Mouse (Mus musculus): ENCODE results near the gene Gm19345. TPM values are rescaled to one million over a fixed set of nuclear protein-coding genes. Genes with fewer than 3 reads are reported as not detected.

The Gm19345 gene
- total RNA-seq, 1 experiment from 2014 or later = not detected

- peak; percentile 71 for ATAC-seq (replicated peaks; ENCODE audit: low read depth, poor library complexity, severe bottlenecking)
These were observed 27.4 kb upstream of the Gm19345 start for GRCm38 (mm10) chr7:19824182-19824973.

DNA sequence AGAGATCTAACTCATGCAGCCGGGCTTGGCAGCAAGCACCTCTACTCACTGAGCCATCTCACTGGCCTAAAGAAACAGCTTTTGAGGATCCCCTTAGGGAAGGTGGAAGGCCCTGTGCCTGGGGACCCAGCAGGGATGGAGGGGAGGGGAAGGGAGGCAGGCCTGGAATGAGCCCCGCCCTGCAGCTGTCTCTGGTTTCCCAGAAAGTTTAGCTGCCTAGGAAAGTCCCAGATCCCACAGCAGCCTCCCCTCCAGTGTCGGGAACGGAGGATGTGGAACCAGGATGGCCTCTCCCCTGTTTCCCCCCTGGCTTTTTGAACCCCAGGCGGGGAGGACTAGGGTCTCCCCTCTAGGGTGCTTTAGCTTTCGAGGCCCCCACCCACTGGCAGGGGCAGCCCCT is 25.0 kb upstream of the Gm19345 start:
- ATAC-seq (replicated peaks; ENCODE audit: low read depth, poor library complexity, severe bottlenecking) = no peak

DNA sequence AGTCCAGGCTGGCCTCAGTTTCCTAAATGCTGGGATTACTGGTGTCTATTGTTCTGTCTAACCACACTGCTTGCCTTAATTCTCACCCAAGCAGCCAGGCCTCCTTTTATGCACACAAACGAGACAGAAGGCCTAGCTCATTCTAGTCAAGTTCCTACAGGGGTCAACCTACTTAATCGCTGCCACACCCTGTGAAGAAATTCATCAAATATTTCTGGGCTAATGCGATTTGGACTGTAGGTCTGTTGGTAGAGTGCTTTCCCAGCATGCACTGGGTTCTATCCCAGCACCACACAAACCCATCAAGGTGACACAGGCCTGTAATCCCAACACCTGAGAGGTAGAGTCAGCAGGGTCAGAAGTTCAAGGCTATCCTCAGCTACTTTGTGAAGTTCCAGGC is 22.1 kb upstream of the Gm19345 start:
- no peak for ATAC-seq (replicated peaks; ENCODE audit: low read depth, poor library complexity, severe bottlenecking)

DNA sequence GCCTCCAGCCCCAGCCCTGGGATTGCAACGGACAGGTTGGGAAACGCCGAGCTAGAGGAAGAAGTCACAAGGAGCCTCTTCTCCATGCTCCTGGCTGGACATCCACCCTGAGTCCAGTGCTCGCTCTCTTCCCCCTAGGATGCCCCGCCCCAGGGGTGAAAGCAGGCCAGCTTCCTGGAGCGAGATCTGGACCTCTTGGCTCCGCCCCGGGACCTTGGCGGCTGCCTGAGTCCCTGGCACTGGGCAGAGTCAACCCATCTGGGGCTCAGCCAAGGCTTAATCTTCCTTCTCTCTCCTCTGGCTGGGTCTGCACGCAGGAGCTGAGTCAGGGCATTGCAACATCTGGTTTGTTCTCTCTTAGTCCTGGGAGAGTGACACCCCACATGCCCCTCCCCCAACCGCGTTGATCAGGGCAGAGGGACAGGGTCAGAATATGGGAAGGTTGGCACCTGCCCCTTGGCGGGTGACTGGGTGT is 21.1 kb upstream of the Gm19345 start:
- ATAC-seq (replicated peaks; ENCODE audit: low read depth, poor library complexity, severe bottlenecking) = peak; percentile 91

- ATAC-seq (replicated peaks; ENCODE audit: low read depth, poor library complexity, severe bottlenecking) = peak; percentile 40
These were observed 20.0 kb upstream of the Gm19345 start for GRCm38 (mm10) chr7:19831837-19832236.

GRCm38 (mm10) chr7:19834055-19834454 is 17.7 kb upstream of the Gm19345 start:
- ATAC-seq (replicated peaks; ENCODE audit: low read depth, poor library complexity, severe bottlenecking) = no peak

- ATAC-seq (replicated peaks; ENCODE audit: low read depth, poor library complexity, severe bottlenecking) = no peak
These were observed 15.0 kb upstream of the Gm19345 start for GRCm38 (mm10) chr7:19836843-19837242.

DNA sequence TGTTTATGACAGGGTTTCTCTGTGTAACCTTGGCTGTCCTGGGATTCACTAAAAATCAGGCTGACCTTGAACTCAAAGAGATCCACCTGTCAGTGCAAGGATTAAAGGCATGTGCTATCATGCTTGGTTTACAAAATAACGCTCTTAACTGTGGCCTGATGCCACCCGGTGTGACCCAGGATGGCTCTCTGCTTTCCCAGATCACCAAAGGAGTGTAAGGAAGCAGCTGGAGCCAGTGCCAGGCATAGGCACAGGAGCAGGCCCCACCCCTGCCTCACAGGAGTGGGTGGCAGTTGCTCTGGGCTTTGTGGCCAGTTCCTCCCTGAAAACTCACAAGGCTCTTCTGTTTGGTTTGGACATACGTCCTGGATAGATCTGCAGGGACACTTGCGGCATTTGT is 11.4 kb upstream of the Gm19345 start:
- ATAC-seq (replicated peaks; ENCODE audit: low read depth, poor library complexity, severe bottlenecking) = no peak

GRCm38 (mm10) chr7:19840936-19841335 is 10.9 kb upstream of the Gm19345 start:
- no peak for ATAC-seq (replicated peaks; ENCODE audit: low read depth, poor library complexity, severe bottlenecking)

- ATAC-seq (replicated peaks; ENCODE audit: low read depth, poor library complexity, severe bottlenecking) = no peak
These were observed 10.0 kb upstream of the Gm19345 start for GRCm38 (mm10) chr7:19841686-19842413.

DNA sequence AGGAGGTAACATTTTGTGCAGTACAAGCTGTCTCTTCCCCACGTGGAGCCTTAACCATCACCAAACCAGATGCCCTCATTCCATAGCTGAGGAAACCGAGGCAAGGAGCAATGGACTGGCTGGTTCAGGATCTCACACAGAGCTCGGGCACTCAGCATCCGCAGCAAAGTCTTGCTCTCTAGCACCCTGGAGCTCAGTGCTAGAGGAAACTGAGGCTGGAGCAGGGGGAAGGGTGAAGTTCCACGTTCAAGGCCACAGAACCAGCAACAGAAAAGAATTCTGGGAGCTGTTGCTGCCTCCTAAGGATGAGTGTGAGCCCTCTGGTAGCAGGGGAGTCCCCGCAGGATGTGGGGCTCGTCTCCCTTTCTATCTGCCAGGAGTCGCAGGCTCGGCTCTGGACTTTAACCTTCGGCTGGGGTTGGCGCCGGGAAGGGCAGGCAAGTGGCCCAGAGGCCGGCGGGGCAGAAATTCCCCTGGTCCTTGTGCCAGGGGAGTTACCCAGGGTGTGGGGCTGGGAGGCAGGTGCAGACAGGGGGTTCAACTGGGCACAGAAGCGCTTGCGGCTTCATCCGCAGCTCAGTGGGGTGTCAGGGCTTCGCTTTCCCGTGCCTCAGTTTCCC is 8.8 kb upstream of the Gm19345 start:
- ATAC-seq (replicated peaks; ENCODE audit: low read depth, poor library complexity, severe bottlenecking) = no peak

GRCm38 (mm10) chr7:19843561-19843960 is 8.2 kb upstream of the Gm19345 start:
- peak; percentile 57 for ATAC-seq (replicated peaks; ENCODE audit: low read depth, poor library complexity, severe bottlenecking)

DNA sequence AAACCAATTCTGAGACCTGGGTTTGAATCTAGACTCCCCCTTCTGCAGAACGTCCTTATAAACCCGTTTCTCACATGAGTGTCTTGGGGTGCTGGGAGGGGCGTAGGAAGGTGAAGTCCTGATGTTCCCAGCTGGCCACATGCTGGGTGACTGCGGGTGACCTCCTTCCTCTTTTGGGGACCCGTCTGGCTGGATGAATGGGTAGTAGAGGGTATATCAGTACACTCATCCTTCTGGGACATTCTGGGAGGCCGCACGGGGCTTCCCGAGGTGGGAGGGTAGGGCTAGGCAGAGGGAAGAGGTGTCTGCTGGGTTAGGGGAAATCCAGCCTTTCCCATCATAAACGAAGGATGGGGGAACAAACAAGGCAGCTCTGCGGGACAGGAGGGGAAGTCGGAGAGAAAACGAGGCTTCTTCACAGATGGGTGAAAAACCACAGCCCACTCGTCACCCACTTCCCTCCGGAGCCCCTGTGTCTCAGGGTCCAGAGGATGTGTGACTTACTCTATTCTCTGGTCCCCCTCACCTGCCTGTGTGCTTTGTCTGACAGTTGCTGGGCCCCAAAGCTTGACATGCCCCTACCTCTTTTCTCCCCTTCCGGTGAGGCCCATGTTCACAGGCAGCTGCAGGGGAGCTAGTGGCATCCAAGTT is 7.2 kb upstream of the Gm19345 start:
- ATAC-seq (replicated peaks; ENCODE audit: low read depth, poor library complexity, severe bottlenecking) = peak; percentile 64

DNA sequence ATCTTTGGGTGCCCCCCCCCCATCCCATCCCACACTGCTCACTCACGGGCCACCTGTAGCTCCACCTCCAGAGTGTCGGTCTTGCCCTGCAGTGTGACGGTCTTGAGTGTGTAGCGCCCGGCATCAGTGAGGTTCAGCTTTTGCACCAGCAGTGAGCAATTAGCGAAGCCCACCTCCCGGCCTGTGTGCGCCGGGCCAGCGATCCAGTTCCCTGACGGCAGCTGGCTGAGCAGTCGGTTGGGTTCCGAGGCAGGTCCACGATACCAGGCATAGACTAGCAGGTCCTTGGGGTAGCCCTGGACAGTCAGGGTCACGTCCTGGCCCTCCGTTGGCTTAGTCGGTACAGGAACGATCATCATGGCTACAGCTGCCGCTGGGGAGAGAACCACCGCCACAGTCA is 1.7 kb downstream of the Gm19345 start:
- ATAC-seq (replicated peaks; ENCODE audit: low read depth, poor library complexity, severe bottlenecking) = no peak

GRCm38 (mm10) chr7:19855663-19856062 is 3.9 kb downstream of the Gm19345 start:
- no peak for ATAC-seq (replicated peaks; ENCODE audit: low read depth, poor library complexity, severe bottlenecking)

DNA sequence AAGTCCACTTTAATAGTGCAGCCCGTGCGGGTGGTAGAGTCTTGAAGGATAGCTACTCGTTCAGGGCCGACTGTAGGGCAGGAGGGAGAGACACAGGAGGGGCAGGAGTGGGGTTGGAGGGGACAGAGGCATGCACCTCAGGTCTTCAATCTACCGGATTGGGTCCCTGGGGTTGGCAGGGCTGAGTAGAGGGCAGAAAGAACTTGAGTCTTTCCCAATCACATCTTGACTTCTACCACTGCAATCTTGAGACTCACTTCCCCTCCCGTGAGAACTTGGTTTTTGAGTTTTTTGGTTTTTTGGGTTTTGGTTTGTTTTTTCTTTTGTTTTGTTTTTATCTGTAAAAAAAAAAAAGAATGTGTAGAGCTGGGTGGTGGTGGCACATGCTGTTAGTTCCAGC is 4.5 kb downstream of the Gm19345 start:
- no peak; the same call in 1 of the 2 replicates for ATAC-seq (replicated peaks; ENCODE audit: low read depth, poor library complexity, severe bottlenecking)

DNA sequence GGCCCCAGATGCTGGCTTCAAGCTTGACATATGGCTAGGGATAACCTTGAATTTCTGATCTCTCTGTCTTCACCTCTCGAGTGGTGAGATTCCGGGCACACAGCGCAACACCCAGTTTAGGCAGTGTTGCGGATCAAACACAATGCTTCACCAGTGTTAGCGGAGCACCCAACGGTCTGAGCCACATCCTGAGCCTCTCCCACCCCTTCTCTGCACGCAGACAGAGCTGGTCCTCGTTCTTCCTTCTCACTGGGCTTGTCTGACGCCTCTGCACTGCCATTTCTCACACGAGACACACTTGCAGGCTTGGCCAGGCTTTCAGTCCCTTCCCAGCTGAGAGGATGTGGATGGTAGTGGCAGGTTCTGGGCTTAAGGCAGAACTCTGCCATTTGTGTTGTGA is 7.9 kb downstream of the Gm19345 start:
- ATAC-seq (replicated peaks; ENCODE audit: low read depth, poor library complexity, severe bottlenecking) = no peak

- no peak for ATAC-seq (replicated peaks; ENCODE audit: low read depth, poor library complexity, severe bottlenecking)
These were observed 9.4 kb downstream of the Gm19345 start, which contains the start of gene Ceacam16 for GRCm38 (mm10) chr7:19861199-19861598. Gene Ceacam16, minus strand, starts transcription at chr7:19861299.

- ATAC-seq (replicated peaks; ENCODE audit: low read depth, poor library complexity, severe bottlenecking) = no peak
These were observed 12.4 kb downstream of the Gm19345 start for GRCm38 (mm10) chr7:19864241-19864640.

- ATAC-seq (replicated peaks; ENCODE audit: low read depth, poor library complexity, severe bottlenecking) = no peak
These were observed 13.6 kb downstream of the Gm19345 start for GRCm38 (mm10) chr7:19865246-19866036.
